Mouse (Mus musculus): ENCODE data around the gene Nsmce1. TPM values are rescaled to one million over a fixed set of nuclear protein-coding genes. Genes with fewer than 3 reads are reported as not detected.
"Not testable (repeated sequence)": the region's sequence is repeated elsewhere in the genome, so short reads cannot be mapped to it uniquely, and the experiment has no call there.

The Nsmce1 gene
- polyA plus RNA-seq, 2 experiments = 42.3 to 90.1 TPM

DNA sequence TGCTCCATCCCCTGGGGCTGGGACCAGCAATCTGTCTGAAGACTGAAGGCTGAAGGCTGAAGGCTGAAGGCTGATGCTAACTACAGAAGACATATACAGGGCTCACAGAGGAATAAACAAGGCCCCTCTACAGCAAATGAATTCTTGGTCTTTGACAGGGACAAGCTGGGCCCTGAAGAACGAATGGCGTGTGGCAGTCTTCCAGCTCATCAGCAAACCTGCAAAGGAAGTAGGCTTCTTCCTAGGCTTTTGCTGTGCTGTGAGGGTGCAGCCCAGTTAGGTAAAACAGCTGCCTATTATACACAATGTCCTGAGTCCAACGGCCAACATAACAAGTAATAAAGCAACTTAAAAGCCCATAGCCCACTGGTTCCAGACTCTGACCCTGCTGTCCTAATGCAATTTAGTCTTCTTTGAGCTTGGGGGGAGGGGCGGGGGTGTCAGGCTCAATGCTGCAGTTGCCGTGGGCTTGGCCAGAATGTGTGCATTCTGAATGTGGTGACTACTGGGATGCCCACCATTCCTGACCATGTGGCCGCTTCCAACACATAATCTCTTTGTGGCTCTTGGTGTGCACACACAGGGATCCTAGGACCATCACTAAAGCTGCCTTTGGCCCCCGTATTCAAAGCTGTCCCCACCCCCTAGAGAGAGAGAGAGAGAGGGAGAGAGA lies 61.1 kb downstream of the Nsmce1 start:
- Histone ChIP-seq H3K27me3 (ENCODE audit: control insufficient read depth, insufficient read depth, low read length) (no peaks in the 10 kb centered on the region), H3K4me3 (ENCODE audit: insufficient read depth in 1 of 2, low read depth in 2 of 2, low read length in 2 of 2) (no peak overlapping the region), H3K9me3 (ENCODE audit: control insufficient read depth, low read length) (no peaks in the 10 kb centered on the region; the same call in 1 of the 2 replicates), H3K4me1 (replicated peaks; ENCODE audit: control insufficient read depth in 2 of 2, insufficient read depth in 2 of 2, low read length in 1 of 2) (peaks cover 25 to 38% of the 10 kb centered on the region in 2 experiments), H3K36me3 (replicated peaks; ENCODE audit: control insufficient read depth, insufficient read depth, low read depth) (no peaks in the 10 kb centered on the region), H3K4me2 (ENCODE audit: low read depth) (no peak overlapping the region), H3K27ac (peak overlapping the region; percentile 80), H3K9ac (replicated peaks) (peak overlapping the region; percentile 24; the same call in 1 of the 2 replicates)
- WGBS (ENCODE audit: insufficient replicate concordance) = 68% methylated on average over 7 of the region's 7 CpGs
- DNase-seq (ENCODE audit: low read depth in 3 of 3, low spot score in 3 of 3) = no peak
- TF ChIP-seq CTCF (IDR thresholded peaks at IDR 0.05; ENCODE audit: low read depth) = no peak
- TF ChIP-seq EP300 (IDR thresholded peaks at IDR 0.05; ENCODE audit: low read depth) = no peak
- no peak for ATAC-seq (ENCODE audit: insufficient read depth)

DNA sequence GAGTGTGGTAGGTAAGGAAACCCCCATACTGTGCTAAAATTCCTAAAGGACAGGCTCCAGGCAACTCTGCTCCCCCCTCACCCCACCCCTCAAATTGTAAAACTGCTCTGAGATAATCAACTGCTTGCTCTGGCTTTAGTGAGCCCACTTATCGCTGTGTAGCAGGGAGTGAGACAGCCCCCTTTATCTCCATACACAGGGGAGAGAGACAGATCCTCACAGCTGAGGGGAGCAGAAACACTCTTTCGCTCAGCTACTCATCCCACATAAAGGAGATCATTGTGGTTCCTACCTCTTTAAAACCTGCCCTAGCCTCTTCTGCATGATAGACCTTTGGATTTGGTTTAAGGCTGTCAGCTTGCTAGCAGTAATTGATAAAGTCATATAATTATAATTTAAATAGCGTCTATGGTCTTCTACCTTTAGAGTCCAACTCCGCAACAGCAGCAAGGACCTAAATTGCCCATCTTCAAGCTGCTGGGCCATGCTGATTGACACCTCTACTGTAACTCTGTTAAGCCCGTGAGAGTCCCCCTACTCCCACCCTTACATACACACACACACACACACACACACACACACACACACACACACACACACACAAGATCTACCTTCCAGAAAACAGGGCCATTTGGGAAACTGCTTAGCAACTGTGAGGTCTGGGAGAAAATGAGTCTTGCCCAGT lies 62.4 kb downstream of the Nsmce1 start:
- Histone ChIP-seq H3K4me2 (ENCODE audit: low read depth) (peak overlapping the region; percentile 48), H3K4me3 (ENCODE audit: insufficient read depth in 1 of 2, low read depth in 2 of 2, low read length in 2 of 2) (0 out of 4 replicates have a peak overlapping the region, but pooled peaks of 1 of the 2 experiments have one; percentile 1), H3K9ac (replicated peaks) (peak overlapping the region; percentile 24), H3K27ac (peak overlapping the region; percentile 80), H3K4me1 (replicated peaks; ENCODE audit: control insufficient read depth in 2 of 2, insufficient read depth in 2 of 2, low read length in 1 of 2) (peaks cover 25 to 41% of the 10 kb centered on the region in 2 experiments)
- DNase-seq (ENCODE audit: low read depth in 3 of 3, low spot score in 3 of 3) (peak; percentile 82 to 83 (median 83)), ATAC-seq (ENCODE audit: insufficient read depth) (peak; percentile 99)
- H3K9me3 ChIP-seq (ENCODE audit: control insufficient read depth, low read length); H3K36me3 ChIP-seq (replicated peaks; ENCODE audit: control insufficient read depth, insufficient read depth, low read depth); H3K27me3 ChIP-seq (ENCODE audit: control insufficient read depth, insufficient read depth, low read length): not testable (repeated sequence)
- 40% methylated on average over 5 of the region's 5 CpGs for WGBS (ENCODE audit: insufficient replicate concordance)
- peak; percentile 93 for TF ChIP-seq EP300 (IDR thresholded peaks at IDR 0.05; ENCODE audit: low read depth)

DNA sequence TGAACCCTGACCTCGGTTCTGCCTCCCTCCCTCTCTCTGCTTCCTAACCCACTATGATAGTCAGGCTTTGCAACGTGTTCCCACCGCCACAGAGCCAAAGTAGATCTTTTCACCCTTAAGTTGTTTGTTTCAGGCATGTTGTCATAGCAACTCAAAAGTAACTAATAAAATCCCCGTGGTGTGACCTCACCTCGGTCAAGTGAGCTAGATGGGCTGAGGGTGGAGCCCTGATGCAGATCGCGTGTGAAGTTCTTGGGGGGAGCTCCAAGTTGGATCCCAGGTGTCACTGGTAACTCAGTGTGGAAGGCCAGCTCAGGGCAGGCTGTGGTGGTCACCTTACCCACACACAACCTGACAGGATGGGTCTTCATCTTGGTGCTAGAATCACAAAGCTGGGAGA lies 63.0 kb downstream of the Nsmce1 start:
- ATAC-seq (ENCODE audit: insufficient read depth) = peak; percentile 76
- Histone ChIP-seq H3K4me3 (ENCODE audit: insufficient read depth in 1 of 2, low read depth in 2 of 2, low read length in 2 of 2) (0 out of 4 replicates have a peak overlapping the region, but pooled peaks of 1 of the 2 experiments have one; percentile 1), H3K9me3 (ENCODE audit: control insufficient read depth, low read length) (no peaks in the 10 kb centered on the region; the same call in 1 of the 2 replicates), H3K27me3 (ENCODE audit: control insufficient read depth, insufficient read depth, low read length) (no peaks in the 10 kb centered on the region), H3K4me1 (replicated peaks; ENCODE audit: control insufficient read depth in 2 of 2, insufficient read depth in 2 of 2, low read length in 1 of 2) (peaks cover 25 to 41% of the 10 kb centered on the region in 2 experiments), H3K36me3 (replicated peaks; ENCODE audit: control insufficient read depth, insufficient read depth, low read depth) (no peaks in the 10 kb centered on the region), H3K9ac (replicated peaks) (peak overlapping the region; percentile 24), H3K27ac (peak overlapping the region; percentile 80), H3K4me2 (ENCODE audit: low read depth) (peak overlapping the region; percentile 48)
- 29% methylated on average over 7 of the region's 7 CpGs for WGBS (ENCODE audit: insufficient replicate concordance)
- peak; percentile 50 to 67 (median 56) for DNase-seq (ENCODE audit: low read depth in 3 of 3, low spot score in 3 of 3)
- TF ChIP-seq CTCF (IDR thresholded peaks at IDR 0.05; ENCODE audit: low read depth) = no peak
- no peak for TF ChIP-seq EP300 (IDR thresholded peaks at IDR 0.05; ENCODE audit: low read depth)

DNA sequence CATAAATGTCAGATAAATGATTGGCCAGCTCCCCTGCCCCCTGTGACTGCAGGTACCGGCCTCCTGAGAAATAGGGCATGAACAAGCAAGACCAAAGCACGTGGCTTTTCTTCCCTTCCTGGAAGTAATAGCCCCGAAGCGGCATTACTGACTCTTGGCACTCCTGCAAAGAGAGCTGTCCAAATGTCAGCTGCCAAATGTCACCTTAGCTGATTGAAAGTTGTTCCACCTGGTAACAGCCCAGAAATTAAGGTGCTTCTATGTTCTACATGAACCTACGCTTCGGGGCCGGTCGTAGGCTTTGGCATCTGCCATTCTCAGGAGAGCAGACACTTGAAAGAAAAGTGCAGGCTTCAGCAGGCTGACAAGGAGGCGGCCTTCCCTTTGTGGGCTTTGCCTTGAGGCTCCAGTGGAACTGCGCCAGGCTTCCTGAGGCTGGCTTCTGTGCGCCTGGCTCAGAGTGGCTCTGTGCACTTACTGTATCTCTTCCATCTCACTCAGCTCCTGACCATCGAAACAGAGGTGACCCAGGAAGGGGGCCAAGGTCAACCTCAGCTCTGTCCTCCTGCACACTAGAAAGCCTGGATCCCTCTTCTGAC lies 63.8 kb downstream of the Nsmce1 start:
- TF ChIP-seq CTCF (IDR thresholded peaks at IDR 0.05; ENCODE audit: low read depth) (no peak), EP300 (IDR thresholded peaks at IDR 0.05; ENCODE audit: low read depth) (no peak)
- Histone ChIP-seq H3K4me1 (replicated peaks; ENCODE audit: control insufficient read depth in 2 of 2, insufficient read depth in 2 of 2, low read length in 1 of 2) (peaks cover 25 to 49% of the 10 kb centered on the region in 2 experiments), H3K4me3 (ENCODE audit: insufficient read depth in 1 of 2, low read depth in 2 of 2, low read length in 2 of 2) (no peak overlapping the region), H3K27me3 (ENCODE audit: control insufficient read depth, insufficient read depth, low read length) (no peaks in the 10 kb centered on the region), H3K4me2 (ENCODE audit: low read depth) (no peak overlapping the region; the same call in 1 of the 2 replicates), H3K9ac (replicated peaks) (peak overlapping the region; percentile 29), H3K9me3 (ENCODE audit: control insufficient read depth, low read length) (no peaks in the 10 kb centered on the region; the same call in 1 of the 2 replicates), H3K27ac (peak overlapping the region; percentile 80), H3K36me3 (replicated peaks; ENCODE audit: control insufficient read depth, insufficient read depth, low read depth) (no peaks in the 10 kb centered on the region)
- ATAC-seq (ENCODE audit: insufficient read depth) = no peak
- no peak for DNase-seq (ENCODE audit: low read depth in 3 of 3, low spot score in 3 of 3)
- WGBS (ENCODE audit: insufficient replicate concordance) = 76% methylated on average over 12 of the region's 12 CpGs

DNA sequence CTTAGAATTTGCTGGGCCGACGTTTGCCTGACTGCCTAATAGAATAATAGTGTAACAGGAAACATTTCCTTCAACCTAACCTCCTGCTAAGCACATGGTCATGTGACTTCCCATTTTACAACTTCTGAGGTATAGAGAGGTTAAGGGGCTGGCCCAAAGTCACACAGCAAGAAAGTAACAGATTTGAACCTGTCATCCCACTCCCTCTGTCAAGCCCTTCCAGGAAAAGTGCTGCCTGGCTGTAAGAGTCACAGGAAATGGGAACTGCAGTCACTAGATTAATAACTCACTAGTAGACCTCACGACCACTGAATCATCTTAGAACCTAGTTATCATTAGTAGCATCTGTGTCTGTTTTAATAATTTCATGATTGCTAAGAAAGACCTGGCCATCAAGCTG lies 68.3 kb downstream of the Nsmce1 start:
- TF ChIP-seq CTCF (IDR thresholded peaks at IDR 0.05; ENCODE audit: low read depth) (no peak), EP300 (IDR thresholded peaks at IDR 0.05; ENCODE audit: low read depth) (0 out of 2 replicates have a peak, but pooled peaks have one; percentile 14)
- Histone ChIP-seq H3K9ac (replicated peaks) (no peak overlapping the region), H3K27ac (no peak overlapping the region), H3K36me3 (replicated peaks; ENCODE audit: control insufficient read depth, insufficient read depth, low read depth) (no peaks in the 10 kb centered on the region), H3K4me1 (replicated peaks; ENCODE audit: control insufficient read depth in 2 of 2, insufficient read depth in 2 of 2, low read length in 1 of 2) (peaks cover 5 to 27% of the 10 kb centered on the region in 2 experiments), H3K27me3 (ENCODE audit: control insufficient read depth, insufficient read depth, low read length) (no peaks in the 10 kb centered on the region), H3K9me3 (ENCODE audit: control insufficient read depth, low read length) (no peaks in the 10 kb centered on the region), H3K4me3 (ENCODE audit: insufficient read depth in 1 of 2, low read depth in 2 of 2, low read length in 2 of 2) (no peak overlapping the region), H3K4me2 (ENCODE audit: low read depth) (no peak overlapping the region)
- peak; percentile 29; the same call in 1 of the 2 replicates for ATAC-seq (ENCODE audit: insufficient read depth)
- 27% methylated on average over 3 of the region's 3 CpGs for WGBS (ENCODE audit: insufficient replicate concordance)
- DNase-seq (ENCODE audit: low read depth in 3 of 3, low spot score in 3 of 3) = peak in 2 of 3 experiments; percentile 12 to 56

All from liver, embryonic 14.5 days (tissue).